Mouse (Mus musculus) thymus, adult 2 months (tissue): Measurements from ENCODE around the gene Rgs12.

Experiments used
- CTCF ChIP-seq: fragments of 200-500 bp; IDR thresholded peaks from 2 replicates; pipeline ENCODE4 v1.5.1; 2012; ENCODE audit warnings: mild to moderate bottlenecking, control low read depth, low read length, moderate library complexity, borderline replicate concordance; ENCODE audit not compliant: control insufficient read depth, poor library complexity, insufficient read depth; ENCODE audit errors: extremely low read depth
- POLR2A ChIP-seq: fragments of 200-500 bp; IDR thresholded peaks from 2 replicates; pipeline ENCODE4 v1.6.1; 2012; ENCODE audit warnings: mild to moderate bottlenecking, low read length, control low read depth, moderate library complexity; ENCODE audit not compliant: control insufficient read depth, poor library complexity, insufficient read depth; ENCODE audit errors: extremely low read depth

DNA sequence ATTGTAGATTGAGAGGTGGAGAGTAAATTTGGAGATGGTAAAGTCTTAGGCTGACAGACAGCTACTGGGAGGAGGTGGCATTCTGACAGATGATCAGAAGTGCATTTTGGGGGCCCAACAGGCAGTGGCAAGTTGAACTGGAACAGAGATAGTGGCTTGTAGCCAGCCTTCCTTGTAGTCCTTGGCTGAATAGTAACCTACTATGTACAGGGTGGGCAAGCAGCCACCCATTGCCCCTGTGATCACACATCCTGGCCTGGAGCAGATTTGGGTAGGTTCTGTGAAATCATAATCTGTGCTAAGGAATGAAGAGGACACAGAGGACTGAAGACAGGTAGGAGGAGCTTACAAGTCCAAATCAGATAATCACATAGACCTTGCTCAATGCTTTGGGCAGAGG, 44.8 kb upstream of the Rgs12 start:
- TF ChIP-seq CTCF = no peak
- no peak for TF ChIP-seq POLR2A
